8 mouse cellular contexts compared by ENCODE assay signal in genomic region chr9:67001050-67001449, GRCm38 (mm10). TPM values are rescaled to one million over a fixed set of nuclear protein-coding genes. Genes with fewer than 3 reads are reported as not detected.
DNase-seq lines count a peak whose midpoint lies in the region; ATAC-seq and TF ChIP-seq lines count a peak whose summit lies in the region.

No protein-coding gene starts in this region.

- H3K4me2 ChIP-seq in embryonic facial prominence, embryonic 14.5 days (ENCODE audit: low read depth, low read length) = no peak overlapping the region
- no peak overlapping the region for H3K4me2 ChIP-seq in heart, embryonic 15.5 days
- no peak overlapping the region for H3K4me2 ChIP-seq in lung, embryonic 14.5 days

- TF ChIP-seq CTCF in E14TG2a.4 (conservative IDR thresholded peaks at IDR 0.05; ENCODE audit: low read length) = peak; percentile 18; the same call in 1 of the 2 replicates
- peak; percentile 92 for TF ChIP-seq CTCF in lung, embryonic 14.5 days (IDR thresholded peaks at IDR 0.05; ENCODE audit: low read depth)

- no peak overlapping the region for H3K4me3 ChIP-seq in E14TG2a.4 (replicated peaks; ENCODE audit: low read length)
- no peak overlapping the region for H3K4me3 ChIP-seq in embryonic facial prominence, embryonic 14.5 days (ENCODE audit: low read depth, low read length)
- H3K4me3 ChIP-seq in heart, embryonic 15.5 days = no peak overlapping the region
- H3K4me3 ChIP-seq in lung, embryonic 14.5 days (ENCODE audit: low read depth, low read length) = no peak overlapping the region

- DNase-seq in adrenal gland, postnatal 36 days = peak; percentile 87 to 88
- peak; percentile 92 for DNase-seq in embryonic facial prominence, embryonic 14.5 days (ENCODE audit: low spot score)
- DNase-seq in large intestine, adult 2 months (ENCODE audit: low read depth, low spot score) = peak; percentile 90
- peak; percentile 97 for DNase-seq in lung, embryonic 14.5 days
- DNase-seq in right cerebral cortex, adult 2 months (ENCODE audit: low spot score in 2 of 2) = peak; percentile 74 to 75
- DNase-seq in urinary bladder, adult 18-20 months (ENCODE audit: low spot score in 2 of 2) = peak; percentile 61 to 63

- WGBS in embryonic facial prominence, embryonic 14.5 days = 3% methylated on average over 6 of the region's 6 CpGs
- under 1% methylated on average over 6 of the region's 6 CpGs for WGBS in heart, embryonic 15.5 days
- WGBS in large intestine, adult 2 months = 2% methylated on average over 6 of the region's 6 CpGs
- WGBS in lung, embryonic 14.5 days = 1% methylated on average over 6 of the region's 6 CpGs

- H3K9me3 ChIP-seq in E14TG2a.4 (ENCODE audit: low read length) = no peaks in the 10 kb centered on the region
- no peaks in the 10 kb centered on the region for H3K9me3 ChIP-seq in embryonic facial prominence, embryonic 14.5 days (ENCODE audit: control insufficient read depth, low read length)
- H3K9me3 ChIP-seq in heart, embryonic 15.5 days (replicated peaks) = no peaks in the 10 kb centered on the region
- H3K9me3 ChIP-seq in lung, embryonic 14.5 days (ENCODE audit: low read depth, low read length) = no peaks in the 10 kb centered on the region

- peak; percentile 76; the same call in 1 of the 2 replicates for ATAC-seq in embryonic facial prominence, embryonic 14.5 days (ENCODE audit: low read depth)
- peak; percentile 76 for ATAC-seq in heart, embryonic 15.5 days (replicated peaks; ENCODE audit: insufficient number of reproducible peaks, insufficient read depth, low FRiP score, low read depth)
- ATAC-seq in lung, embryonic 14.5 days (ENCODE audit: insufficient read depth) = peak; percentile 78

- no peak overlapping the region for H3K9ac ChIP-seq in embryonic facial prominence, embryonic 14.5 days (ENCODE audit: low read depth, low read length)
- H3K9ac ChIP-seq in heart, embryonic 15.5 days = no peak overlapping the region
- H3K9ac ChIP-seq in lung, embryonic 14.5 days = no peak overlapping the region

- H3K4me1 ChIP-seq in E14TG2a.4 (replicated peaks; ENCODE audit: low read depth, low read length) = peaks cover 49% of the 10 kb centered on the region
- no peaks in the 10 kb centered on the region for H3K4me1 ChIP-seq in embryonic facial prominence, embryonic 14.5 days (ENCODE audit: control insufficient read depth, insufficient read depth, low read length)
- H3K4me1 ChIP-seq in heart, embryonic 15.5 days (replicated peaks) = peaks cover 5% of the 10 kb centered on the region
- no peaks in the 10 kb centered on the region for H3K4me1 ChIP-seq in lung, embryonic 14.5 days (ENCODE audit: insufficient read depth)

- H3K36me3 ChIP-seq in E14TG2a.4 (ENCODE audit: insufficient read depth, low read length) = no peaks in the 10 kb centered on the region
- H3K36me3 ChIP-seq in embryonic facial prominence, embryonic 14.5 days (ENCODE audit: control insufficient read depth, insufficient read depth, low read length) = no peaks in the 10 kb centered on the region
- H3K36me3 ChIP-seq in heart, embryonic 15.5 days = no peaks in the 10 kb centered on the region
- no peaks in the 10 kb centered on the region for H3K36me3 ChIP-seq in lung, embryonic 14.5 days (ENCODE audit: insufficient read depth)

- no peaks in the 10 kb centered on the region for H3K27me3 ChIP-seq in E14TG2a.4 (ENCODE audit: insufficient read depth, low read length)
- H3K27me3 ChIP-seq in embryonic facial prominence, embryonic 14.5 days (replicated peaks; ENCODE audit: control insufficient read depth, insufficient read depth, low read length) = no peaks in the 10 kb centered on the region
- H3K27me3 ChIP-seq in heart, embryonic 15.5 days = no peaks in the 10 kb centered on the region
- H3K27me3 ChIP-seq in lung, embryonic 14.5 days (ENCODE audit: insufficient read depth, low read length) = no peaks in the 10 kb centered on the region

- no peak overlapping the region for H3K27ac ChIP-seq in embryonic facial prominence, embryonic 14.5 days (replicated peaks; ENCODE audit: low read depth, low read length)
- peak overlapping the region; percentile 51 for H3K27ac ChIP-seq in heart, embryonic 15.5 days
- H3K27ac ChIP-seq in lung, embryonic 14.5 days (ENCODE audit: low read depth) = no peak overlapping the region

RNA-seq across cellular contexts. Expression of gene Lactb, which starts 25.8 kb away (rescaled TPM):
- 10 to 100 TPM; 16.9 to 20.5 TPM for total RNA-seq in adrenal gland, postnatal 36 days (2021)
- 8.9 and 9.8 TPM in 2 replicates for polyA plus RNA-seq in embryonic facial prominence, embryonic 14.5 days (2014; fragmentation: Nextera tagmentation; extraction: Ambion mirVana)
- polyA plus RNA-seq in heart, embryonic 15.5 days (2015; fragmentation: Nextera tagmentation; extraction: Ambion mirVana) = 5.6 and 6.0 TPM in 2 replicates
- polyA plus RNA-seq in large intestine, adult 2 months (2012; rRNA removed) = 6.0 and 8.3 TPM in 2 replicates
- 8.7 and 9.8 TPM in 2 replicates for polyA plus RNA-seq in lung, embryonic 14.5 days (2014; fragmentation: Nextera tagmentation; extraction: Ambion mirVana)

RNA-seq across cellular contexts. Expression of gene Tpm1, which starts 48.2 kb away (rescaled TPM):
- total RNA-seq in adrenal gland, postnatal 36 days (2021) = 100 to 1,000 TPM; 145 to 272 TPM
- polyA plus RNA-seq in embryonic facial prominence, embryonic 14.5 days (2014; fragmentation: Nextera tagmentation; extraction: Ambion mirVana) = 985 and 1,264 TPM in 2 replicates
- polyA plus RNA-seq in heart, embryonic 15.5 days (2015; fragmentation: Nextera tagmentation; extraction: Ambion mirVana) = 3,993 and 5,392 TPM in 2 replicates
- 340 and 380 TPM in 2 replicates for polyA plus RNA-seq in large intestine, adult 2 months (2012; rRNA removed)
- polyA plus RNA-seq in lung, embryonic 14.5 days (2014; fragmentation: Nextera tagmentation; extraction: Ambion mirVana) = 635 and 725 TPM in 2 replicates

RNA-seq across cellular contexts. Expression of gene Rps27l, which starts 55.2 kb away (rescaled TPM):
- 100 to 1,000 TPM; 270 to 313 TPM for total RNA-seq in adrenal gland, postnatal 36 days (2021)
- 577 and 678 TPM in 2 replicates for polyA plus RNA-seq in embryonic facial prominence, embryonic 14.5 days (2014; fragmentation: Nextera tagmentation; extraction: Ambion mirVana)
- 404 and 516 TPM in 2 replicates for polyA plus RNA-seq in heart, embryonic 15.5 days (2015; fragmentation: Nextera tagmentation; extraction: Ambion mirVana)
- 96.8 and 111 TPM in 2 replicates for polyA plus RNA-seq in large intestine, adult 2 months (2012; rRNA removed)
- 656 and 719 TPM in 2 replicates for polyA plus RNA-seq in lung, embryonic 14.5 days (2014; fragmentation: Nextera tagmentation; extraction: Ambion mirVana)
